Mouse (Mus musculus) cerebellum, adult 11 months (tissue): Measurements from ENCODE around the gene Sel1l.

Experiments
- DNase-seq: peaks from one replicate; pipeline ENCODE4 v3.0.0; 2022

Gene Sel1l

DNA sequence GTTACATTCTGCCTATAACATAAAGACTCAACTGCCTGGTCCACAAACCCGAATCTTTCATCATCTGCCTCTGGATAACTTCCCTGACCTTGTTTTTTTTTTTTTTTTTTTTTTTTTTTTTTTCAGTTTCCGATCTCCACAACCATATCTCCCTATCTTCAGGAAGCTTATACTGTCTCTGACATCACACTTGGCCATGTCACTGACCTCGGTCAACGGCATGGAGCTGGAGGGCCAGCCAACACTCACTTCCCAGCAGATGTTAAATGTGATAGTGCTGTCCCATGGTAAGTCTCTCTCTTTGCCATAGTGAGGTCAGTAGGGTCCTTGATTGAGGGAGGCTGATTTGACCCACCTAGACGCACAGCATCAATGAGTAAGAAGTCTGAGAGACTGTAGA, 72.6 kb downstream of the Sel1l start:
- DNase-seq = no peak

DNA sequence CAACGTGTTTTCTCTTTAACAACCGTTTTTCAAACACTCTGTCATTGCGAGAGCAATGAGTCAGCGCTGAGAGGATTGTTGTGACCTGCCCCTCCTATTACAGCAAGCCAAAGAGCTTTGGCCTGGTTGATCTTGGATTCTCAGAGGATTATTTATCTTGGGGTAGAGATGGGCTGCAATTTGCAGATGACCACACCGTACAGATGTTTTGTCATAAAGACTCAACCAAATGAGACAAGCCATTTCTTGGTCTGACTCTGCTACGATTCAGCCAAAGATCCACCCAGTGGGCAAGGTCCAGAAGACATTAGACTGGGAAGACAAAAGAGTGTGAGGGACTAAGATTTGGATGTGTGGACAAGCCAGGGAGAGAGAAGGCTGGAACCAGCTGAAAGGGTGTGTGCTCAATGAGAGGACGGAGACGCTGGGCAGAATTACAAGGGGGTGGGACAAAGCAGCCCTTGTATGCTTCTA, 74.1 kb downstream of the Sel1l start:
- no peak for DNase-seq

DNA sequence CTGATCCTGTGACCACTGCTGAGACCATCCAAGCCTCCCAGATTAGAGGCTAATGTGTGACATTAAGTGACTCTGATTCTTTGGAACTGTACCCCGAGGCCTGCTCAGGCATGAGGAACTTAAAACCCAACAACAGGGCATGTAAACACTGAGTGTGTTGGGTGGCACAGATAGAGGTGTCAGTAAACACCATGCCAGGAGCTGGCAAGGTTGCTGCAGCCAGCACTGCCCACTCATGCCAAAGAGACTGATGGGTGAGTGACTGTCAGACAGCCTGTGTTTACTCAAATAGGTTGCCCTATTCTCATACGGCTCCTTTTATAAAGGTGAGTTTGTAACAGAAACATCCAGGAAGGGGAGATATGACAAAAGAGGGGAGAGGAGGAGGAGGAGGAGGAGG, 80.1 kb downstream of the Sel1l start:
- DNase-seq = no peak

DNA sequence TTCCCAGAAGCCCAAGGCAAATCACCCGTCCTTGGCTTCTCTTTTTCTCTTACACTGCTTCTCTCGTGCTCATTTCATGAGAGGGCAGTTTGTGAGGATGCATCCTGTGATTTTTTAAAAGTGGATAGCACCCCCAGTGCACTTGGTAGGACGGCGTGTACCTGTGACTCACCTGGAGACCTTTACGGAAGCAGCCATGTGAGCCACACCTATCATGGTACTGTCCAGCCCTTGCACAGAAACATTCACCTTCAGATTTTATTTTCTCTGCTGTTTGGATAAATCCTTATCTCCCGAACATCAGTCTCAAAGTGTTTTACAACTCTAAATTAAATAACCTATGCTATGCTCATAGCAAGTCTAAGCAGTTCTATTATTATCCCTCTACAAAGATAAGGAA, 80.8 kb downstream of the Sel1l start:
- DNase-seq = no peak

DNA sequence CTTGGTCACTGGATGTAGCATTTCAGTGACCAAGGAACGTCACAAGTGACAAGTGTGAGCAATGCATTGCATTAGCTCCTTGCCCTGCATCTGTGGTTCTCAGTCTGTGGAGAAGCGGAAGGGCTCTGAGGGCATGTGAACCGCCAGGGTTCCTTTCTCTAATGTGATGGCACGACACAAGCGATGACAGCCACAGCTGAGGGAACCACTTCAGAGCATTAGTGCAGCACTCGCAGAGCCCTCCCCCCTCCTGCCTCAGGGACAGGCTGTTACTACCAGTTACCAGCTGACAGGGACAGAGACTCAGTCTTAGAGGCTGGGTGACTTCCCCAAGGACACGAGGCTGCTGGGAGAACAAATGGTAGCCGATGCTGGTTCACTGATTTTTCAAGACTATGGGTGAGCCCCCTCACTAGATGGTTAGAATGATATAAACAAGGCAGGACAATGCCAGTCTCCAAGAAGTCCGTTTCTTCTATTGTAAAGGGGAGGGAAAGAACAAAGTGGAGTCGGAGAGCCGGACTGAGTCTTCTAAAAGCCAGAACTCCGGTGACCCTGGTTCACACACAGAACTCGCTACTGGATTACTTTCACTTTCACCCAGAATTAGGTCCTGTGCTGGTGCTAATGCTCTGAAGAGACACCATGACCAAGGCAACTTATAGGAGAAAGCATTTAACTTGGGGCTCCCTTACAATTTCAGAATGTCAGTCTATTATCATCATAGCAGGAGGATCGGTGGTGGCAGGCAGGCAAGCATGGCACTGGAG, 82.4 kb downstream of the Sel1l start:
- peak; percentile 8 for DNase-seq

DNA sequence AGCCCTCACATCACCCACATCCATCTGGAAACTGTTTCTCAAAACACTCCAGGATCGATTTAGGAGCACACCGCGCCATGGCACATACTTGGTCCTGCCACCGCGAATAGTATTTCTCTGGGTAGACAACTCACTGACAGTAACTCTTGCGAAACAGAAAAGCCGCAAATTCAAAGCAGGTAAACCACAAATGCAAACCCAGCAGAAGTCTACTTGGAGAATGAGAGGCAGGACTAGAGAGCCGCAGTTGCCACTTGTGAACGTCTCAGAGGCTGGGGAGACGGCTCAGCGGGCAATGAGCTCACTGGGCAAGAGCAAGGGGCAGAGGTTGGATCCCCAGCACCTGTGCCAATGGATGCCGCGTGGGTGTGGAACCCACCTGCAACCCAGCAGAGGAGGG, 83.5 kb downstream of the Sel1l start:
- DNase-seq = no peak

DNA sequence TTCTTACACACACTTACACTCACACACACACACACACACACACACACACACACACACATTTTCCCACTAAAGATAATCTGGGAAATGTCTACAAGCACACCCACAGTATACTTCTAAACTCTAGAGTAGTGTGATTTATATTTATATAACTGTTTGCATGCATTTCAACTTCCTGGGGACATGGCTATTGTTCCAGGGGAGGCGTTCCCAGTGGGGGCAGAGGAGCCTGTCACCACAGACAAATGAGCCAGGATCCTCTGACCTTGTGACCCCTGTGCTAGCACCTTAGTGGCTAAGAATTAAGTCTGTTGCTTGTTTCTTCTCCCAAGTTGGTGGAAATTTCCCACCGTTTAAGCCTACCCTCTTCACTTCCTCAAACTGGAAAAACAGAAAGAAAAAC, 83.9 kb downstream of the Sel1l start:
- DNase-seq = no peak

DNA sequence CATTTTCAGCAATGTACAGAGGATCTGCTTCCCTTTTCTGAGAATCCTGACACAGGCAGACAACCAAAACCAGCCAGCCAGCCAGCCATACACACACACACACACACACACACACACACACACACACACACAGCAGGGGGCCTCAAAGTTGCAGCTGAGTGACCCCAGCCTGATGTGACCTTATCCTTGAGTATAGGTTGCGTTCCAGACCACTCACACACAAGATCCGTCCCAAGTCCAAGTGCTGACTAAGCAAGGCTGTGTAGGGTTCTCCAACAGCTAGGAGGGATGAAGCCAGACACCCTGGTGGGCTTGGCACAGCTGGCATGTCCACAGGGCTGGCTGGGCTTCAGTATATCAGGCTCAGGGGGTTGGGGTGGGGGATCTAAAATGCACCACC, 84.5 kb downstream of the Sel1l start:
- DNase-seq = no peak

DNA sequence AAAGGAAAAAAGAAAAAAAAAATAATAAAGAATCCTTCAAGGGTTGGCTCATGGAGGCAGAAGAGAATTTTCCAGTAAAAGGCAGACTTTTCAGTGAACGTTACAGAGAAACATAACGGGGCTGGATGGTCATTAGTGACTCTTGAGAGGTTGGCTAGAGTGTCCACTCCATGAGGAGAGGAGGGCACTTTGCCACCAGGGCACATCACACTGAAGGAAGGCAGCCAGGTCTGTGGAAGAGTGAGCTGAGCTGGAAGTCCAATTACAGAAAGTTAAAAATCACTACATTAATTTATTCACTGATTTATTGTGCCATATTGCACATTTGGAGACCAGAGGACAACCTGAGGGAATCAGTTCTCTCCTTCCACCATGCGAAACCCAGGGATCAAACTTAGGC, 89.1 kb downstream of the Sel1l start:
- DNase-seq = no peak

DNA sequence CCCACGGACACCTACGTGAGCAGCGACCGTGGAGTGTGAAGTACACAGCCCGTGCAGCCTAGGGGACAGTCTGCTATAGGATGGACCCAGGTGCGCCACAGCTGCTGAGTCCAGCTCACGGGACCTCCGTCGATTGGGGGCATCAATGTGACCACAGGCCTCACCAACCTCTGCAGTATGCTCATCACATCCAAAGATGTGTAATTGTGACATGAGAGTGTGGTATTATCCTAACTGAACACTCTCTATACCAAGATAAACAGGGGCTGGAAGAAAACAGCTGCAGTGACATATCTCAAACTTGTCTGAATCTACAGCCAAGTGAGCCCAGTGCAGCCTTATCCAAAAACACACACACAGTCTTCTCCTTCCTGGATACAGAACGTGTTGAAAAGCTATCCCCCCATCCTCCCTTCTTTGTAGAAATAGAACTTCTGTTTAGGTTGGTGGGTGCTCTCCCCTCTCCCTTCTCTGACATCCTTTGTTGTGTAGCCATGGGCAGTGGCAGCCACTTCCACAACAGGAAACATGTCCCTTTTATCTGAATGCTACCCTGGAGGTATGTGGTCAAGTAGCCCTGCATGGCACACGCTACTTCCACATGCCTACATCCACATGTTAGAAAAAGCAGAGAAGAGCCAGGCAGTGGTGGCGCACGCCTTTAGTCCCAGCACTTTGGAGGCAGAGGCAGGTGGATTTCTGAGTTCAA, 90.9 kb downstream of the Sel1l start:
- no peak for DNase-seq

DNA sequence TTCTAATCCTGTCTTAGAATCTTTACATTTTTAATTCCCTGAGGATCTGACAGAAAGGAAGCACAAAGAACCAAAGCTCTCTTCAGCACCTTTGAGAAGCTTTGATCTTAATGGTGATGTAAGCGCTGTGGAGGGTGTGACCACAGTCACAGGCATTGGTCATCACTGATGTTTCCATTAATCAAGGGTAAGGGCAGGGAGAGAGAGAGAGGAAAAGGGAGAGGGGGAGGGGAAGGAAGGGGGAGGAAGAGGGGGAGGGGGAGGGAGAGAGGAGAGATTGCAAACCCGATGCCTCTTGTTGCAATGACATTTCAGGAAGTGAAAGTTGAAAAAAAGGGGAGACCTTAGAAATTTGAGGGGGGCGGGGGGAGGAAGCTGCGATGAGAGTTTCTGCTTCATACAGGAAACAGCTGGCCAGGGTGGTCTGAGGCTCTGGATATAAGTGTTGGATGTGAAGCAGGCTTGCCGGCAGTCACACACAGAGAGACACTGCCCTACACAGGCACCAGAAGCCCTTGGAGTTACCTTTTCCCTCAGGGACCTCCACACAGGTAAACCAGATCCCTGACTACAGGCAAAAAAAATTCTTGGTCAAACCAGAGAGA, 92.3 kb downstream of the Sel1l start:
- no peak for DNase-seq
